Mouse (Mus musculus): ENCODE data around the gene Fbxo44. TPM values are rescaled to one million over a fixed set of nuclear protein-coding genes. Genes with fewer than 3 reads are reported as not detected.

Fbxo44 gene
- polyA plus RNA-seq, 1 experiment from 2014 or later: 9.7 TPM

Small RNA genes lying within 50 kb of the gene (microRNA-seq; reads per million reads assigned to microRNA genes)
- not detected for gene Mir7022

Other genes starting within 250 kb of the Fbxo44 start
- 29.1 and 31.5 TPM in 2 replicates for gene Plod1, start 223.7 kb downstream of the Fbxo44 start, polyA plus RNA-seq (2016; fragmentation: Nextera tagmentation; extraction: Ambion mirVana)
- gene 2510039O18Rik, start 219.6 kb downstream of the Fbxo44 start, polyA plus RNA-seq (2016; fragmentation: Nextera tagmentation; extraction: Ambion mirVana): 13.3 and 13.5 TPM in 2 replicates
- gene Nppb, start 174.7 kb downstream of the Fbxo44 start, polyA plus RNA-seq (2016; fragmentation: Nextera tagmentation; extraction: Ambion mirVana): not detected in 2 replicates
- gene Nppa, start 159.8 kb downstream of the Fbxo44 start, polyA plus RNA-seq (2016; fragmentation: Nextera tagmentation; extraction: Ambion mirVana): 2.2 and 7.7 TPM in 2 replicates
- 6.3 and 9.1 TPM in 2 replicates for gene Clcn6, start 121.7 kb downstream of the Fbxo44 start, polyA plus RNA-seq (2016; fragmentation: Nextera tagmentation; extraction: Ambion mirVana)
- 23.3 and 25.8 TPM in 2 replicates for gene Mthfr, start 121.4 kb downstream of the Fbxo44 start, polyA plus RNA-seq (2016; fragmentation: Nextera tagmentation; extraction: Ambion mirVana)
- gene Agtrap, start 72.5 kb downstream of the Fbxo44 start, polyA plus RNA-seq (2016; fragmentation: Nextera tagmentation; extraction: Ambion mirVana): 13.1 and 14.1 TPM in 2 replicates
- gene Mad2l2, start 30.1 kb downstream of the Fbxo44 start, polyA plus RNA-seq (2016; fragmentation: Nextera tagmentation; extraction: Ambion mirVana): 71.7 and 93.8 TPM in 2 replicates
- gene Draxin, start 29.8 kb downstream of the Fbxo44 start, polyA plus RNA-seq (2016; fragmentation: Nextera tagmentation; extraction: Ambion mirVana): 0.78 and 1.3 TPM in 2 replicates
- 9.0 and 11.1 TPM in 2 replicates for gene Fbxo6, start 8.3 kb downstream of the Fbxo44 start, polyA plus RNA-seq (2016; fragmentation: Nextera tagmentation; extraction: Ambion mirVana)
- 0.49 and 0.65 TPM in 2 replicates for gene Fbxo2, start 139 bp upstream of the Fbxo44 start, polyA plus RNA-seq (2016; fragmentation: Nextera tagmentation; extraction: Ambion mirVana)
- gene Disp3, start 127.5 kb upstream of the Fbxo44 start, polyA plus RNA-seq (2016; fragmentation: Nextera tagmentation; extraction: Ambion mirVana): 0.33 and 0.60 TPM in 2 replicates

Data from limb, embryonic 10.5 days (tissue).